Mouse (Mus musculus): ENCODE data around the gene Ssu2.

GRCm38 (mm10) chr6:112388385-112388784, 562 bp upstream of the Ssu2 start:
- TF ChIP-seq CTCF (IDR thresholded peaks at IDR 0.05; ENCODE audit: control insufficient read depth, insufficient read depth, low read length) (no peak), POLR2A (IDR thresholded peaks at IDR 0.05; ENCODE audit: borderline replicate concordance, control insufficient read depth, low read depth, low read length) (no peak)
